Mouse (Mus musculus) embryo, embryonic 10.5 days (tissue): ENCODE measurements at regions not wholly inside any gene's neighbourhood (a gene's known extent, or its start where the extent isn't known, plus 50 kb on each side); places are given as distances from the start of the nearest gene placed in this dataset.
A peak's percentile ranks its signal among the peaks of the same experiment; 100 is the strongest.

Source experiments
- DNase-seq: peaks from one replicate; pipeline ENCODE4 v3.0.0-alpha.2; 2015; ENCODE audit warnings: low spot score

DNA sequence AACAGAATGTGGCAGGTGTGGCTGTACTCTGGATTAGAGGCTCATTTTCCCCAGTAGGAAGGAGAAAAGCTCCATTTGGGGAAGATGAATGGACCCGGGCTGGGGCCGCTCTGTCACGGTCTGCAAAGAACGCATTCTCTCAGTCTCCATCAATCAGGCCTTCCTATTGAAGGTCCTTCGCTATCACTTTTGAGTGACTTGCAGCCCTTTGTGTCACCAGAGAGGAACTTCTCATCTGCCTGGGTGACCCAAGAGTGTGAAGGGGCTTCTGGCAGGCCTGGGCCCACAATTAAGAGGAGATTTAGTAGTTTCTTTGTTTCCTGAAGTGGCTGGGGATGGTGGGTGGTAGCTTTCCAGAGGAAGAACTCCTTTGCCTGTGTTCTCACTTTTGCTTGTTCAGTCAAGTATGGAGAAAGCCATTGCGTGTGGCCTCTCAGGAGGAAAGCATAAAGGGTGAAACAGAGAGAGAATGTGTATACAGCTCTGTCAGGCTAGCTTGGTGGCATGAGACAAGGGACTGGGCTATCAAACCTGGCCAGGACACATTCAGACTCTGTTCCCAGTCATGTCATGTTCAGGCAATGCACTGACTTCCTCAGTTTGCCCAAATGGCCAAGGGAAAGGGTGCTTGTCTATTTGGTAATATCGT, 1374.2 kb downstream of the Gsdmc2 start:
- DNase-seq, result peak; percentile 74

DNA sequence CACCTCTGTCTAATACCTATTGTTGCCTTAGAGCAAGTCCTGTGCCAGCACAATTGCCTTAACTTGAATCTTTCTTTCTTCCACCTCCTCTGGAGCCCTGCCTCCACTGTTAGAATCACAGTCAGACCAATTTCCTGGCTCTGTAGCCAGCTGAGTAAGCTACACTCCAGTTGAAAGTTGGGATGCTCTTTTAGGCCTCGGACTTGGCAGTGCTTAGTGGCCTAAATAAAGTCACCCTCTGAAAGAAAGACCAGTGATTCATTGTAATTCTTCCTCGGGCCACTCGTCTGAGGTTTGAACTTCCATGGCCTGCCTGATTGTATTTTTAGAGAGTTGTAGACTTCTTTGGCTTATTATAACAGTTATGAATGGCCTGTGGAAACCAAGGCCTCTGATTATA, 1376.9 kb downstream of the Gsdmc2 start:
- DNase-seq, result no peak

- DNase-seq, result no peak
Observed at GRCm38 (mm10) chr15:62466856-62467255, 1378.1 kb downstream of the Gsdmc2 start.

DNA sequence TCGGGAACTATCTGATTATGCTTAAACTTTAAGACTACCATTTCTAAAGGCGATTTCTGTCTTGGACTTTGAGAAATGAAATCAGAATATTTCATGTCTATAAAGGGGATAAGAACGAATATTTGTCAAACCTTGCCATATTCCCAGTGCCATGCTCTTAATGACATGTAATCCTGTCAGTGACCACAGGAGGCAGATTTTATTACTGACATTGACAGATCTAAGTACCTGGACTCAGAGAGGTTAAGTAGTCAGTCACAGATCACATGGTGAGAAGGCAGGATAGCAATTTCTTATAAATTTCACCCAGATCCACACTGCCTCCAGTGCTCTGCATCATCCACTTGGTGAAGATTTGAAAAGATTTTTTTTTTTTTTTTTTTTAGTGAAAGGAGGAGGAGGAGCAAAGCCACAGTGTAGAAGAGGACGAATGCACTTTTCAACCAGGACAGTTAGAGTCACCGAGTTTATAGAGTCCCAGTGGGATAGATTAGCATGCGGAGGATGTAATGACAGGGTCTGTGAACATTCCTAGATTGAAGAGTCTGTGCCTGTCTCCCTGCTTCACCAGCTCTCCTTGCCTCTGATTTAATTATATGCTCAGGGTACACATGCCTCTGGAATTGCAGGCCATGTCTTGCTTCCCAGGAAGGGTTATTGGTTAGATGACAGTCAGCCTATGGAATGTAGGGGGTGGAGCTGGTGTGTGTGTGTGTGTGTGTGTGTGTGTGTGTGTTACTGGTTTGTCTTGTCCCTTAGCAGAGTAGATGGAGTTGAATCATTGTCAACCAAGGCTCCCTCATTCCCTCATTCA, 1379.7 kb downstream of the Gsdmc2 start:
- no peak for DNase-seq

- no peak for DNase-seq
Observed at GRCm38 (mm10) chr15:62462698-62463097, 1382.3 kb downstream of the Gsdmc2 start.

DNA sequence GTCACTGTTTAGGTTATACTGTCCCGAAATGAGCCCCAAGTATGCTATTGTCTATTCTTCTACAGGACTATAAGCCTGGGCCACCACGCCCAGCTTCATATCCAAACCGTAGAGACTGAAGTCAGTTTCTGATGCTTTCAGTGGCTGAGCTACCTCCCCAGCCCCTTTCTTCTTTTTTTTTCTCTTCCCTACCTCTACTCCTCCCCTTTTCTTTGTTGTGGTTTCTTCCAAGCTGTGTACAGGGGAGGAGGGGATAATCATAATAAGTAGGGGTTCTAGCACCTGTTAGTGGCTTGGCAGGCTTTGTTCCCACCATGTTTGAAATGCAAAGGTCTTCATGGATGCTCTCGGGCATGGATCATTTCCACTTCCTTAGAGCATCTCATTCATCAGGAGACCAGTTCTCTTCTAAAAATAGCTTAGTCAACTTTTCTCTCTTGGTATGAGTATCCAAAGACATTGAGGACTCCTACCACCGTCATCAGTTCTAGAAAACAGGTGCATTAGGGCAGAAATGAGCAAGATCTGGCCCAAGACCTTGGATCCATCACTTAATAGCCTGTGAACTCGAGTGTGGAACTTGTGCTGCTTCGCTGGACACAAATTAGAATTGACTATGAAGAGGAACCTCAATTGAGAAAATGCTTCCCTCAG, 1383.5 kb downstream of the Gsdmc2 start:
- no peak for DNase-seq

GRCm38 (mm10) chr15:62460724-62461123, 1384.3 kb downstream of the Gsdmc2 start:
- no peak for DNase-seq

DNA sequence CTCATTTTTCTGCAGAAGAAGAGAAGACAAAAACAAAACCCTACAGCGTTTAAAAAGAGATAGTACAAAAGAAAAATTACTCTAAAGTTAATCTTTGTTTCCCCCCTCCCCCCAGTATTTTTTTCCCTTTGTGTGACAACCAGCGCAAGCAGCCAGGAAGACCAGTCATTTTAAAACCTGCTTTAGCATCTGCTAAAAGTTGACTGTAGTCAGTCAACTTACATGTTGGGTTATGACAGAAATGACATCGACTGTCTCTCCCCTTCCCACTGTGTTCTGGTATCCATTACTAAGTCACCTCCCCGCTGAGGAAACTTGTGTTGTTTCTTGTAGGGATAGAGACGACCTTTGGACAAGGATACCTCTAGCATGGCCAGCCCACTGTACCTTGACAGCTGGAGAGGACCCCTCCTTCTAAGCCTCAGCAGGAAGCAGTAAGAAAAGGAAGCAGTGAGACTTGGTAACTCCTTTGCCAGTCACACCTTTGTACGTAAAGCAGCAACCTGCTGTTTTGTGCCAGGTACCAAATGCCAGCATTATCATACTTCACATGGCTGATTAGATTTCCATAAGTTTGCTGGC, 1384.9 kb downstream of the Gsdmc2 start:
- DNase-seq, result no peak

DNA sequence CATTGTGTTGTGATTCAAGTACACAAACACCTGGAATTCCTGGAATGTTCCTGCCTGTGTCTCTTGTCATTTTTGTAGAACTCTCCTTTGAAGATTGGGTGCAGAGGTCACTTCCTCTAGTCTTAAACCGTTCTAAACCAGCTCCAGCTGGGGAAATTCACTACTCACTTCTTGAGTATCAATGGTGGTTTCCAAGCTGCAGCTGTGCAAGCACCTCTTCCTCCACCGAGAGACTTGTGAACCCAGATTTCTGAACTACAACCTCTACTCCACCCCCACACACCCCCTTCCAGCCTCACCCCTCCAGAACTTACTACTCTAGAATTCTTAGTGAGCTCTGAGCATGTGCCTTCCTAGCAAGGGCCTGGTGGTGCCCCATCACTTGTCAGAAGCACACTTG, 1387.0 kb downstream of the Gsdmc2 start:
- DNase-seq, result peak; percentile 29

GRCm38 (mm10) chr15:62457051-62457664, 1387.8 kb downstream of the Gsdmc2 start:
- DNase-seq, result no peak

GRCm38 (mm10) chr15:62456020-62456419, 1389.0 kb downstream of the Gsdmc2 start:
- DNase-seq, result no peak

DNA sequence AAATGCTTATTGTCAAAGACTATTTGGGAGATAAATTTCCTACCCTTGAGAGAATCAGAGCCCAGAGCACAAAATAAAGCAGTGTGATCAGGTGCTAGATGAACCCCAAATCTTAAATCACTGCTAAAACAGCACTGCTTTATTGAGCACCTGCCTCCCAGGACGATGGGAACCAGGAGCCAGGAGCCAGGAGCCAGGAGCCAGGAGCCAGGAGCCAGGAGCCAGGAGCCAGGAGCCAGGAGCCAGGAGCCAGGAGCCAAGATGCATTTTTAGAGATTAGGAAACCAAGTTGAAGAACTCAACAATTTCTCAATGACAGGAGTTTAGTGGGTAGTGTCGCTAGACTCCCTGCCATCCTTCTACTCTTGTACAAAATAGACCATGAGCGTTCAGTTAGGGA, 1396.9 kb downstream of the Gsdmc2 start:
- DNase-seq, result no peak

DNA sequence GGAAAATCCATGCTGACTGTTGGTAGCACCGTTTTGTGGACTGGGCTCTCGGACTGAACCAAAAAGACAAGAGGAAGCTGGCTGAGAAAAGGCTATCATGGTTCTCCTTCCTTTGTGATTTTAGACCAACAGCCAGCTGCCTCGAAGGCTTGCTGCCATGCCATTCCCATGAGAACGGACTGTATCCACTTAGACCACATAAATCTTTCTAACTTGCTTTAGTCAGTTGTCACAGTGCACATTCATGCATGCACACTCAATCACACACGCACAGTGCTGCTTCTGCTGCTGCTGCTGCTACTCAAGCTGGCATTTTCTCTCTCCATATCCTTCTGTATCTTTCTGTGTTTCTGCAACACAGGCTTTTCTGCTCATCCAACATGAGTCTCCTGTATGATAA, 1405.8 kb downstream of the Gsdmc2 start:
- peak; percentile 30 for DNase-seq

DNA sequence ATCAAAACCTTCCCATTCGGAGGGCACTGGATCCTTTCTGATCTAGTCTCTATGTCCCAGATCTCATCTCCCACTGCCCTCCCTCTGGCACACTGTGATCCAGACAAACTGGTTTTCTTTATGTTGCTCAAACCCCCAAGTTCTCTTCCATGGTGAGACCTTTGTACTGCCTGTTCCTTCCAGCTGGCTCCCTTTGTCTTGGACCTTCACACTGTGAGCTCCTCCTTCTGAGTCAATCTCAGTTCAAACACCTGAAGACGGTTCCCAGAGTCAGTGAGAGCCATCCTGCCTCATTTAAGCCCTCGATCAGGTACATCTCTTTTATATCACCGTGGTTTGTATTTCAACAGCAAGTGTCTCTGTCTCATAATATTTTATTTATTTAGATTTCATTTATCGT, 1408.3 kb downstream of the Gsdmc2 start:
- no peak for DNase-seq

GRCm38 (mm10) chr15:62435141-62435680, 1409.8 kb downstream of the Gsdmc2 start:
- DNase-seq, result no peak

DNA sequence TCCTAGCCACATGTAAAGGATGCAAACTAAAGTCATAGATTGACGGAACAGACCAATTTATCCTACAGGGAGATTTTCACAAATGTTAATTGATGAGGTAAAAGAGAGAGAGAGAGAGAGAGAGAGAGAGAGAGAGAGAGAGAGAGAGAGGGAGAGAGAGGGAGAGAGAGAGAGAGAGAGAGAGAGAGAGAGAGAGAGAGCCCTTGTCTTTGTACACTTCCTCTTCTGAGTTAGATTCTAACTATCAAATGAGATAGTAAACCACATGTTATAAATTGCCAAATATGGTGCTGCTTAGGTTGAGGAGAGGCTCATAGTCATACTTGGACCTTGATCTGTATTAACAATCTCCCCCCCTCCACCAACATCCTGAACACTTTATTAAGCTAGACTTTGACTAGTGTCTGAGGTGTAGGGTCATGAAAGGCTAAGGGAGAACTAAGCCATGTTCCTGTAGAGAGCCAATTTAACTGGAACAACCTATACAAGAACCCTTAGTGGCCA, 1412.2 kb downstream of the Gsdmc2 start:
- DNase-seq, result no peak

- no peak for DNase-seq
Observed at GRCm38 (mm10) chr15:62431150-62431678, 1413.8 kb downstream of the Gsdmc2 start.

- no peak for DNase-seq
Observed at GRCm38 (mm10) chr15:62422995-62423394, 1422.0 kb downstream of the Gsdmc2 start.

DNA sequence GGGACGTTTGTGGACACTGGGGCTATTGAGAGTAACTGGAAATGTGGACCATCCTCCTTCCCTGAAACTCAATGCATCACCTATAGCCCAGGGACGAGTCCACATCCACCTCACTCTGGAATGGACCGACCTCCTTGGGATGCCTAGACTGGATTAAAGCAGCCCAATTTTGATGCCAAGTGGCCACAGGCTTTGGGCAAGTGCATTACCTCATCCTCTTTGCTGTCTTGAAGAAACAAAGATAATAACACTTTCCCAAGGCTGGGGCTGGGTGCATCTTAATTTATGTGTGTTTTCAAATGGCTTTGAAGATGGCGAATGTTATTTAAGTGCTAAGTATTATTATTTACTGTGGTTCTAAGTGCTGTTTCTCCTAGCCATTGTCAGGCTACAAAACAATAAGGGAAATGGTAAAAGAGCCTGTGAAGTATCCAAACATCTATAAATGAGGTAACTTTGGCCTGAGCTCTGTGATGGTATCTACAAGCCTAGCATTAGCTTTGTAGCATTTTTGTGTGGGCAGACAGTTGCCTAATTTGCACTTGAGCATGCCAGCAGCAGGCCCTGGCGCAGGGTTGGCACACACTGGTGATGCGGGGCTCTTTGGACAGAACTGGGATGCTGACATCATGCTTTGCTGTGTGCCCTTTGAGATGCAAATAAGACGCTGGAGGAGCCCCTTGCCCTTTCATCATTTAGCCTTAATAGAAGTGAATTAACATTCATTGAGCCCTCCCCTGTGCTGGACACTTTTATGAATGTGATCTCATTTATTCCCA, 1423.7 kb downstream of the Gsdmc2 start:
- DNase-seq, result no peak

- no peak for DNase-seq
Observed at GRCm38 (mm10) chr15:62416691-62417090, 1428.3 kb downstream of the Gsdmc2 start.

- DNase-seq, result no peak
Observed at GRCm38 (mm10) chr15:62413694-62414093, 1431.3 kb downstream of the Gsdmc2 start.
